Mouse (Mus musculus): ENCODE measurements at regions not wholly inside any gene's neighbourhood (a gene's known extent, or its start where the extent isn't known, plus 50 kb on each side); places are given as distances from the start of the nearest gene placed in this dataset.

- TF ChIP-seq TBP (conservative IDR thresholded peaks at IDR 0.05; ENCODE audit: low read depth, low read length), result no peak
- no peak for TF ChIP-seq POLR2A (IDR thresholded peaks at IDR 0.05; ENCODE audit: low read depth, low read length)
- no peak for TF ChIP-seq CTCF (conservative IDR thresholded peaks at IDR 0.05 in 1 of 2, IDR thresholded peaks at IDR 0.05 in 1 of 2; ENCODE audit: low read depth in 2 of 2, low read length in 2 of 2)
- no peak for TF ChIP-seq MXI1 (IDR thresholded peaks at IDR 0.05; ENCODE audit: low read depth, low read length)
- no peak for TF ChIP-seq MEF2A (IDR thresholded peaks at IDR 0.05; ENCODE audit: borderline replicate concordance, low read depth, low read length)
- no peak for TF ChIP-seq MAFK (IDR thresholded peaks at IDR 0.05; ENCODE audit: insufficient replicate concordance, low read length)
- no peak for TF ChIP-seq NRF1 (IDR thresholded peaks at IDR 0.05; ENCODE audit: low read depth, low read length)
- no peak for TF ChIP-seq USF2 (conservative IDR thresholded peaks at IDR 0.05; ENCODE audit: low read depth, low read length)
- TF ChIP-seq NELFE (IDR thresholded peaks at IDR 0.05; ENCODE audit: low read depth, low read length), result no peak
- TF ChIP-seq ETS1 (conservative IDR thresholded peaks at IDR 0.05; ENCODE audit: low read depth, low read length), result no peak
- no peak for TF ChIP-seq POLR2AphosphoS2 (IDR thresholded peaks at IDR 0.05; ENCODE audit: low read depth, low read length)
- TF ChIP-seq CHD1 (IDR thresholded peaks at IDR 0.05; ENCODE audit: low read depth, low read length), result no peak
These were observed 58.8 kb upstream of the Gm21915 start for GRCm38 (mm10) chr9:40611626-40612025.
